Mouse (Mus musculus) erythroblast, adult 5-6 weeks (primary cell): ENCODE data around the gene Zmynd8. TPM values are rescaled to one million over a fixed set of nuclear protein-coding genes. Genes with fewer than 3 reads are reported as not detected.

Experiments
- ATAC-seq: replicated peaks from 2 replicates; pipeline ENCODE4 v1.8.0; 2016; ENCODE audit warnings: moderate number of reproducible peaks, mild to moderate bottlenecking, moderate TSS enrichment, inconsistent platforms; ENCODE audit not compliant: poor library complexity, low FRiP score, severe bottlenecking
- total RNA-seq, 2 experiments: library from RNA; stranded (forward) in 1 of 2; stranded (reverse) in 1 of 2; fragments of 150-400 nt in 1 of 2; fragments of 200-764, 138-1000 nt in 1 of 2; gene quantifications; 2 replicates each; pipeline versions ENCODE4 v1.2.3 to v1.2.4; 2015 to 2017; ENCODE audit warnings: low replicate concordance in 2 of 2

The Zmynd8 gene
- total RNA-seq, 2 experiments from 2014 or later: 60.1 to 95.3 TPM

- no peak for ATAC-seq
Measured at GRCm38 (mm10) chr2:165881585-165882431, 17.0 kb downstream of the Zmynd8 start.

GRCm38 (mm10) chr2:165881220-165881584, 17.6 kb downstream of the Zmynd8 start:
- ATAC-seq: no peak

GRCm38 (mm10) chr2:165880501-165881182, 18.2 kb downstream of the Zmynd8 start:
- ATAC-seq: no peak

- no peak for ATAC-seq
Measured at GRCm38 (mm10) chr2:165879403-165880178, 19.2 kb downstream of the Zmynd8 start.

- no peak for ATAC-seq
Measured at GRCm38 (mm10) chr2:165878907-165879361, 19.9 kb downstream of the Zmynd8 start.

GRCm38 (mm10) chr2:165878021-165878585, 20.7 kb downstream of the Zmynd8 start:
- ATAC-seq: no peak

- ATAC-seq: no peak
Measured at GRCm38 (mm10) chr2:165877180-165877579, 21.6 kb downstream of the Zmynd8 start.

- ATAC-seq: no peak
Measured at GRCm38 (mm10) chr2:165876201-165876918, 22.5 kb downstream of the Zmynd8 start.

- ATAC-seq: no peak
Measured at GRCm38 (mm10) chr2:165875406-165875955, 23.3 kb downstream of the Zmynd8 start.

GRCm38 (mm10) chr2:165874461-165875339, 24.1 kb downstream of the Zmynd8 start:
- no peak for ATAC-seq

GRCm38 (mm10) chr2:165873777-165874176, 25.0 kb downstream of the Zmynd8 start:
- ATAC-seq: no peak

- no peak for ATAC-seq
Measured at GRCm38 (mm10) chr2:165873196-165873595, 25.6 kb downstream of the Zmynd8 start.

GRCm38 (mm10) chr2:165869257-165869656, 29.6 kb downstream of the Zmynd8 start:
- no peak for ATAC-seq

GRCm38 (mm10) chr2:165868522-165869175, 30.2 kb downstream of the Zmynd8 start:
- ATAC-seq: no peak

- ATAC-seq: no peak
Measured at GRCm38 (mm10) chr2:165867549-165867948, 31.3 kb downstream of the Zmynd8 start.

- ATAC-seq: no peak
Measured at GRCm38 (mm10) chr2:165866951-165867387, 31.8 kb downstream of the Zmynd8 start.

GRCm38 (mm10) chr2:165866412-165866811, 32.4 kb downstream of the Zmynd8 start:
- ATAC-seq: no peak

- no peak for ATAC-seq
Measured at GRCm38 (mm10) chr2:165864769-165865168, 34.0 kb downstream of the Zmynd8 start.
